Mouse (Mus musculus) thymus, postnatal 25 days (tissue): ENCODE results near the gene Nae1.
"Not testable (repeated sequence)": the region's sequence is repeated elsewhere in the genome, so short reads cannot be mapped to it uniquely, and the experiment has no call there.

Experiments used
- DNase-seq: peaks from one replicate; pipeline ENCODE4 v3.0.0; 2022

The Nae1 gene

DNA sequence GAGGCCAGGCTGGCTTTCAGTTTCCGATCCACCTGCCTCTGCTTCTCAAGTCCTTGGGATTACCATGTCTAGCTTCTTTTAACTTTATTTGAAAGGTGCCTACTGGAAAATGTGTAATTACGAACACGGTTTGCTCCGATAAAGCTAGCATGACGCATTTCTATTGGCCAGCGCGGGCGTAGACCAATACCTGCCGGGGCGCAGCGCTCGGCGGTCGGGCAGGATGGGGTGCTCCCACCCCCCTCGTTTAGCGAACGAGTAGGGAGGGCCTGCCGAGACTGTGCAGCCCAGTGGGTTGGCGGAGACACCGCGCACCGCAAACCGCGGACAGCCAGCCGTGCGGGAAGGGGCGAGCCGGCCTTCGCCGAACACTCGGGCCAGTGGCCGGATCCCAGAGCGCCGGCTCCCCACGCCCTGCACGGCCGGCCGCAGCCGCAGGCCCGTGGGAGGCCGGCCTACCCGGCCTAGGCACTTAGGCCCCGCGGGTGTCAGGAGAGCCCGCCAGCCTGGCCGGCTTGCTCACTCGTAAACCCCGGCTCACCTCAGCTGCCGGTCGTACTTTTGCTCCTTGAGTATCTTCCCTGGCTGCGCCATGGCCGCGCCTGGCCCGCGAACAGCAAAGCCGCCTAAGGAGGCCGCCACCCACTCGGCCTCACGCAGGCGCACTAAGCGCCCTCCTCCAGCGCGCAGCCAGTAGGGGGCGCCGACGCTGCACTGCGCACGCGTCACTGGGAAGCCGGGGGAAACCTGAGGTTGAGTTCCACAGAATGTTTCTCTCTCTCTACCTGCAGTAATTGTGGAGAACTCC is at the start of gene Nae1, which contains the start of gene Car7:
Gene Nae1 (minus strand): TSS at position 667 of the 808 bp plus-strand sequence.
Gene Car7 (plus strand): TSS at position 719 of the 808 bp plus-strand sequence.
- DNase-seq: peak; percentile 95

DNA sequence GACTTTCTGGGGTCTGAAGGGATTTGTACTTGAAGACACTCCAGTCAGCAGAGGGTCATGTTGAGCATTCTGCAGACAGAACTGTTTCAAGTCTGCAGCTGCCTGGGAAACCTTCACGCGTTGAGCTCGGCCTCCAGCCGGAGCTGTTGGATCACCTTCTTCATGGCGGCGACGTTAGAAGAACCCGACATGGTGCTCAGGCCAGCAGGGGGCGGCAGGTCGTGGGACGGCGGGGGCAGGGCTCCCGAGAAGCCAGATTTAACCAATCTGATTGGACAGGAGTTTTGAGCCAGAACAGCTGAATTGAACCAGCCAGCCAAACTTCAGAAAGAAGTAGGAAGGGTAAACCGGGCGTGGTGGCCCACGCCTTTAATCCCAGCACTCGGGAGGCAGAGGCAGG is 43.2 kb upstream of the Nae1 start:
- not testable (repeated sequence) for DNase-seq

- no peak for DNase-seq
Observed at GRCm38 (mm10) chr8:104576820-104577219, 42.4 kb upstream of the Nae1 start.

- DNase-seq: peak; percentile 89
Observed at GRCm38 (mm10) chr8:104570436-104571343, 36.3 kb upstream of the Nae1 start.

GRCm38 (mm10) chr8:104569559-104569958 is 35.1 kb upstream of the Nae1 start:
- no peak for DNase-seq

DNA sequence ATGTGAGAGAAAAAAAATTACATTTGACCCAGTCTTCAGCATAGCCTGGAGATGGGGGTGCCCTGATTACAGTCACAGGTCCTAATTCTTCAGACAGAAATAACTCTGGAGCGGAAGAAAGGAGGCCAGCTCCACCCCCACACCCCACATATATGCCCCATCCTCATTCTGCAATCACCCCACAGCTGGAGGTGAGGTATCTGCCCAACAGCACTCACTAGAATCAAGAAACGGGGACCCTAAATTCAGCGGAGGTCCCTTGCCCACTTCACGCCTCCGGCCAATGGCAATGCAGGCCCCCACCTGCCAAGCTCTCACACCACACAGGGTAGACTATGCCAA is 31.0 kb upstream of the Nae1 start:
- no peak for DNase-seq

DNA sequence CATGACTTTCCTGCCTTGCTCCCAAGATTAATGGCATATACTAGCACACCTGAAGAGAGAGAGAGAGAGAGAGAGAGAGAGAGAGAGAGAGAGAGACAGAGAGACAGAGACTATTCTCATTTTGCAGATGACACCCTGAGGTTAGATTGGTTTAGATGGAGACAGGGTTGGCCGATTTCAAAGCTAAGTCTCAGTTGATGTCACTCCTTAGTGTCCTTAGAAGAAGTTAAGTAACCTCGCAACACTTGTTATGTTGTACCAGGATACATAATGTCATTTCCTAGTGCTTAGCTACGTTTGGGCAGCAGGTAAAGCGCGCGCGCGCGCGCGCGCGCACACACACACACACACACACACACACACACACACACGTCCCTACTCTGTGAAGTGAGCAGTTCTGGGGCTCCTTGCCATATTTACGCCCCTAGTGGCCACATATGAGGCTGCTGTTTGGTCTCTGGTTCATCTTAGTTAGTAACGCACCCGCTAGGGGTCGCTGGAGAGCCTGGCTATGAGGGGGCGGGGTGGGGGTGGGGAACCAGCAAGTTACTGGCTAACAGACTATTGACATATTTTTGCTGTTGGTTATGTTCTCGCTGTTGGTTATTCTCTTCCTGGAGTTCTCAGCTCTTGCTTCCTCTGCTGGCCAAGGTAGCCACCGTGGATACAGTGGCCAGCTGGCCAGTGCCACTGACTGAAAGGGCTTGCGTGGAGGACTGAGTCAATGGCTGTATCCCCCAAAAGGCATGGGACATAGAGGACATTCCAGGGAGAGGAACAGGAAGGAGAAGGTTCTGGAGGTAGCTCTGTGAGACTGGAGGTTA is 30.4 kb upstream of the Nae1 start:
- peak; percentile 86 for DNase-seq

DNA sequence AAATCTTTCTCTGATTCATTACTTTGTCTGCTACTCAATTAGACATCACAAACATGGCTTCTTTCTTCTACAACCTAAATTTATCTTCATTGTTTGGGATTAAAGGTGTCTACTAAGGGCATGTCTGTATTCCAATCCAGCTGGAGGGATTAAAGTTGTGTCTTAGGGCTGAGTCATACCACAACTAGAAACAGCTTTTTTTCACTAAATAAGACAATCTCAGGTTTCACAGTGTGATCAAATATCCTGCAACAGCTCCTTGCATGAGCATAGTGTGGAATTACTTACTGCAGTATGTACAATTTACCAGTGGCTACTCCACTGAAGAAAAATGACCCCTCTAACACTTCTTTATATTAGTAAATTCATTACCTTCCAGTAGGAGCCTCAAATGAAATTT is 26.3 kb upstream of the Nae1 start:
- no peak for DNase-seq

GRCm38 (mm10) chr8:104557226-104557625 is 22.8 kb upstream of the Nae1 start:
- DNase-seq: no peak

DNA sequence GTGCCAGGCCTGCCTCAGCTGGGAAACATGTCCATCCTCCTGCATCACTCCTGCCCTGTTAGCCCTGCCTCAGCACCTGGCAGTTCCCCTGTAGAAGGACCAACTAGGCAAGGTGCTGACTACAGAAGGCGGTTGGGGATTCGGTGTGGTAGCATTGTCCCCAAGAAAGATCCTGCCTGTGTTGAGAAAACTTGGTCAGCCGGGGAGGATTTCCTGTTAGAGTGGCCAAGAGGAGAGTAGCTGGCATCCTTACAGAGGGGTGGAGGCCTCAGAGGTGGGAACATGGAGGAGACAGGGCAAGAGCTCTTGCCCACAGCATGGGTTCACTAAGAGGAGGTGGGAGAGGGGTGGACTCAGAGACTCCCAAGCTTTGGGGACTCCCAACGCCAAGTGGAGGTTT is 20.8 kb upstream of the Nae1 start:
- no peak for DNase-seq

- DNase-seq: no peak
Observed at GRCm38 (mm10) chr8:104543440-104544045, 9.1 kb upstream of the Nae1 start.

DNA sequence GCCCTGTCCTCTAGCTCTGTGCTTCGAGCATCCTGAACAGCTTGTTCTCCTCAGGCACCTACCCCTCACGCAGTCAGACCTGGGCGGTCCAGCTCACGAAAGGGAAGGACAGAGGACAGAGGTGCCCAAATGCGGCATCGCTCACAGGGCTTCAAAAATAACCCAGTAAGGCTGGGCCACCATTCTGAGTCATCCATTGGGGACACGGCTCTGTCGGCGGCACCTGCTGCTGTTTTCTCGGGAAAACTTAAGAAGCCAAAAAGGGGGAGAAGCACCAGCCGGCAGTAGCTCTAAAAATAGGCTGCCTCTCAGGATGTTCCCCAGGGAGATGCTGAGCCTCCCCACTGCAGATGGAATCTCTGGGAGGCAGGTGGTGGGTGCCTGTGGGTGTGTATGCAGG is 7.7 kb upstream of the Nae1 start:
- DNase-seq: no peak

DNA sequence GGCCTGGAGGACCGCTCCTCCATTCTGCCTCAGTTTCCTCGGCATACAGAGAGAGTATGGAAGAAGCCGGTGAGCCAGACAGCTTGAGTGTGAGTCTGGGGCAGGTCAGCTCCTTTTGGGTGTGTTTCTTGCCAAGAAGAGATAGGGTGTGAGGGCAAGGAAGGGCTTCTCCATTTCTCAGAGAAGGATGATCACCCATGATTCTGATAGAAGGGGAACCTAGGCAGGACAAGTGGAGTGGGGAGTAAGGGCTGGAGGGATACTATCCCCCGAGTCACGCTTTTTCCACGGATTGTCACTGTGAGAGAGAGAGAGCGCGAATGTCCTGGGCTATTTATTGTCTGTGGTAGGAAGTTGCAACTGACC is 7.1 kb upstream of the Nae1 start:
- DNase-seq: no peak

DNA sequence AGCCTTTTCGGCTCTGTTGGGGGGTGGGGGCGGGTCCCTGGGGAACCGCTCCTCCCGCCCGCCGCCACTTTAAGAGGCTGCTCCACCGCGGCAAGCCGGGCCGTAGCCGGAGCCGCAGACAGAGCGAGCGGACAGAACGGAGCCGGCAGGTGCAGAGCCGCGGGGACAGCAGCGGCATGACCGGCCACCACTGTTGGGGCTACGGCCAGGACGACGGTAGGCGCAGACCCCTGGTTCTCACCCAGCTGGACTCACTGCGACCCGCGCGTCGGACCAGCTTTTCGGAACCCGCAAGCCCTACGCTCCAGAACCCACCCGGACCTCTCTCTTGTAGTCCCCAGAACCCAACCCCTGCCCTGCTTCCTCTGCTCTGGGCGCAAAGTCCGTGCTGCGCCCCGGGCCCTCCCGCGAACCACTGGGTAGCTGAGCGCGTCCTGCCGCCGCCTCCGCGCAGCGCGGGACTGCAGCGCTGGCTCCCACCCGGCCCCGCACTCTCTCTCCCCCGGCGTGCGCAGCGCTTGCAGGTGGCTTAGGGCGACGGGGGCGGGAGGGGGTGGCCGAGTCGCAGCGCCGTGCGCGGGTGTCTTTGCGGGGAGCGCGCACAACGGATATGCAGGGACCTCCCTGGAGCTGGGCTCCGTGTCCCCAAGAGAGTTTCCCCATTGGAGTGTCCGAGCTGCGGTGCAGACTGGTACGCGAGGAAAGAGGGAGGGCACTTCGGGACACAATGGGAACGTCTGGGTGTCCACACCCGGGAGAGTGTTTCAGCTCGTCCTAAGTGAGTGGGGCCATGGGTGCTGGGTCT is 6.5 kb upstream of the Nae1 start:
- DNase-seq: no peak

GRCm38 (mm10) chr8:104540238-104540637 is 5.8 kb upstream of the Nae1 start:
- DNase-seq: no peak

GRCm38 (mm10) chr8:104539566-104539965 is 5.1 kb upstream of the Nae1 start:
- no peak for DNase-seq

DNA sequence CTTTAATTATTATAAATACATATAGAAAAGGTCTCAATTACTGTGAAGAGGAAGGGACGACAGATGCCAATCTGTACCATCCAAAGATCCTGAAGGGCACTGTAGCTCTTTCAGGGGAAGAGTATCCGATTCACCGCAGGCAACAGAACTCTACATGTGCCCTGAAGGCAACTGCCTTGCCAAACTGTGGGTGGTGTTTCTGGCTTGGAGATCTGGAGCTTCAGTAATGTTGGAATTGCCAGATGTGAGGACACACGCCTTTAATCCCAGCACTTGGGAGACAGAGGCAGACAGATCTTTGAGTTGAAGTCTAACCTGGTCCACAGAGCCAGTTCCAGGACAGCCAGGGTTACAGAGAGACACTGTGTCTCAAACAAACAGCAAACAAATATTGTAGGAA is 4.5 kb upstream of the Nae1 start:
- DNase-seq: no peak

DNA sequence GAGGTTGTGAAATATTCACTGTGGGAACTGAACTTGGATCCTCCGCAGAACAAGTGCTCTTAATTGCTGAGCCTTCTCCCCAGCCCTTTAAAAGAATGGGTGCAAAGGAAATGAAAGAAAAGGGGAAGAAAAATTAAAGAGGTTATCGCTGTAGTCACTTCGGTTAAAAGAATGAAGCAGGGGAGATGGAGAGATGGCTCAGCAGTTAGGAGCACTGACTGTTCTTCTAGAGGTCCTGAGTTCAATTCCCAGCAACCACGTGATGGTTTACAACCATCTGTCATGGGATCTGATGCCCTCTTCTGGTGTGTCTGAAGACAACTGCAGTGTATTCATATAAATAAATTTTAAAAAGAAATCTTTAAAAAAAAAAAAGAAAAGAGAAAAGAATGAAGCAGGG is 1.6 kb upstream of the Nae1 start:
- no peak for DNase-seq

DNA sequence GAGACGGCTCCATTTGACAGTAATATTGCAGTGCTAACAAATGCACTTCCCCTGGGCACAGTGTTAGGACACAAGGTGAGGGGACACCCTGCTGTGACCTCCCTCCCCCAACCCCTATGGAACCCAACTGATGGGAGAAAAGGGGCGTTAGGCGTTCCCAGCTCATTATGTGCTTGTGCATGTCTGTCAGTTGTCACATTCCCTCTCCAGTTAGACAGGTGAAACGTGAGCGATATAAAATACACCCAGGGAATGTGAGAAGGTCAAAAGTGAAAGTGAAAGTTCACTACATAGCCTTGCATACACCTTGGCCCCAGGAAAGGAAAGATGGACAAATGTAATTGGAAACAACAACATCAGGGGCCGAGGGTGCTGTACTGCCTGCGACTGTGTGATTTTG is 941 bp upstream of the Nae1 start:
- no peak for DNase-seq

- no peak for DNase-seq
Observed at GRCm38 (mm10) chr8:104534779-104535141, 323 bp upstream of the Nae1 start.

- no peak for DNase-seq
Observed at GRCm38 (mm10) chr8:104533551-104533950, 886 bp downstream of the Nae1 start.

DNA sequence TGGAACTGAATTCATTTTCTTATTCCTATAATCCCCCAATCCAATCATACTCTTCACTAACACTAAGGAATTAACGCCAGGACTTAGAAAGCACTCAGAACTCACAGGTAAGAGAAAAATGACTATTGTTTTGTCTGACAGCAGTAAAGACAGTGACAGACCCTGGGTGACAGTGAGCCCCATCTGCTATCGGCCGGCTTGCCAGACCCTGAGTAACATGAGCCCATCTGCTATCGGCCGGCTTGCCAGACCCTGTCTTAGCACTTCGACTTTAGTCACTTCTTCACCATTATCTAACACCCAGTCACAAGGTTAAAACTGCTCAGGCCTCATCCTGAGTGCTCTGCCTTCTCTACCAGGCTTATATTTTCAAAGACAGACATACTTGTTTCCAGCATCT is 4.8 kb downstream of the Nae1 start:
- no peak for DNase-seq
